Mouse (Mus musculus): Measurements from ENCODE around the gene Zfp217.
"Not testable (repeated sequence)": the region's sequence is repeated elsewhere in the genome, so short reads cannot be mapped to it uniquely, and the experiment has no call there.

Gene Zfp217

DNA sequence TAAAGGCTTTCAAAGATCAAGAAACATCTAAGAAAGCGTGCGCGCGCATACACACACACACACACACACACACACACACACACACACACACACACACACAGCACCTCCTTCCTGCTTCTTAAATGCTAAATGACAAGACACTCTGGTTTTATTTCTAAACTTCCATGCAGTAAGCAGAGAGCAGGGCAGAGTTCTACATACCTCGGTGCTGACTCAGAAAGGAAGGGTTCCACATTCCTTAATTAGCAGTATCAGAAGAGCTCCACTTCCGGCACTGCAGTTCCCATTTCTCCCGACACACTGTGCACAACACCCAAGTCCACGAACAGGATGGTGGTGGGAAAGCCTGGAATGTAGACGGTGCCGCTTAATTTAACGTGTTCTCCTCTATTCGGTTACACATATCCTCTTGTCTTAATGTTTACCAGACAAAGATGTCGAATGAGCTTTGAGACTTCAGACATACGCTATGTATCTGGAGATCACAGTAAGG lies at the start of gene Zfp217:
Gene Zfp217, minus strand, starts transcription at position 443 of the 493 bp plus-strand sequence.
- peak; percentile 71 for DNase-seq (ENCODE audit: low read depth)

GRCm38 (mm10) chr2:170195542-170196089 lies 47.7 kb upstream of the Zfp217 start:
- DNase-seq (ENCODE audit: low read depth): no peak

- no peak for DNase-seq (ENCODE audit: low read depth)
Measured at GRCm38 (mm10) chr2:170194845-170195244, 46.9 kb upstream of the Zfp217 start.

DNA sequence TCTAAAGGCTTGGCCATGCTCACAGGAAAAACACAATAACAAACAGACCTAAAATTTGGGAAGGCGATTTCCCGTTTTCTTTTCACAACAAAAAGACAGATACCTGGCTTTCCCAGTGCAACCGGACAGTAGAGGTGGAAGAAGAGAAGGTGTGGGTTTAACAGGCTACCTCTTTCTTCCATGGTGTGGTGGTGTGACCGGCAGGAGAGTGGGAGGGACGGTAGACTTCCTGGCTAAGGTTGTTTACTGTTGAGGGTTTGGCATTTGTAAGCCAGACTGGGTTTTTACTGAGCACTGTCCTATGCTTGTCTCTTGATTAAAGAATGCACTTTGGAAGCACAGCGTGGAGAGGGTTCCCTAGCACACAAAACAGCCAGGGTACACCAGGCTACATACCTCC lies 45.9 kb upstream of the Zfp217 start:
- no peak for DNase-seq (ENCODE audit: low read depth)

GRCm38 (mm10) chr2:170193211-170193610 lies 45.3 kb upstream of the Zfp217 start:
- DNase-seq (ENCODE audit: low read depth): peak; percentile 53

- peak; percentile 42 for DNase-seq (ENCODE audit: low read depth)
Measured at GRCm38 (mm10) chr2:170192731-170193149, 44.8 kb upstream of the Zfp217 start.

DNA sequence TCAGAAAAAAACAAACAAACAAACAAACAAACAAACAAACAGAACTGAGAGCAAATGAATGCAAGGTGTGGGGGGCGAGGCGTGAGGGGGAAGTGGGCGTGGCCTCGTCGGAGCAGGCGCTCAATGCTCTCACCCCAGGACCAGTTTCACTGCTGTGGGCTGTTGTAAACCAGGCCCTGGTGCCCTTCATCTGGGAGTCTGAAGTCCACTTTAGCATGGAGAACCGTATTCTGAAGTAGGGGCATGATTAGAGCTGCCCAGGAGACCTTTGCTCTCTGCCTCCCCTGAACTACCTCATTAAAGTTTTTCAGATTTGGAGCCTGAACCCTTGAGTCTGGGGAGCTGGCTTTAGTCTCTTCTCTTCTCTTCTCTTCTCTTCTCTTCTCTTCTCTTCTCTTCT lies 40.8 kb upstream of the Zfp217 start:
- DNase-seq (ENCODE audit: low read depth): no peak

DNA sequence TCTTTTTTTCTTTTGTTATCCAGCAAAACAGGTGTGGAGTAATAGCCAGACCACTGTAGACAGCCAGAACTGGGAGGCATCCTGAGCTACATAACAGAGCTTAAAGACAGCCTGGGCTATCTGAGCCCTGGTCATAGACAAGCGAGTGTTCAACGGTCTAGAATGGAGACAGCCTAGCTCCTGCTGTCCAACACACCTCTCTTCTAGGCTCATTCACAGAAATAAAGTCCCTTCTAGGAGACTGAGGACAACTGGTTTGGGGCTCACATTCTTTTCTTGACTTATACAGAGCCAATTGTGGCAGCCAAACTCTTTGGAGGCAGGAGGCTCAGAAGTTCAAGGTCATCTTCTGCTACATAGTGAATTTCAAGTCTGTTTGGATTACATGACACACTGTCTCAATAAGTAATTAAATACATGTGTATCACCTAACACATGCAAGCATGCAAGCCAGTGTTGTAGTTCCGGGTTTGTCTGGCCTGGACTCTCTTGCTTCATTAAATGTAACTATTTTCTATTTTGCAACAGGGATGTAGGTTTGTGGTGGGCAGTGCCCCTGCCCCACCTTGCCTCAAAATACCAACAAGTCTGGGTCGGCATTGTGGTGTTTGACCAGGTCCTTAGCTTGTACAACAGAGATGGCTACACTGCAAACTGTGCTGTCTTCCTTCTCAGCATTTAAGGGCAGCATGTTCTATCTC lies 37.4 kb upstream of the Zfp217 start:
- DNase-seq (ENCODE audit: low read depth): no peak

GRCm38 (mm10) chr2:170184175-170184983 lies 36.5 kb upstream of the Zfp217 start:
- DNase-seq (ENCODE audit: low read depth): peak; percentile 90

DNA sequence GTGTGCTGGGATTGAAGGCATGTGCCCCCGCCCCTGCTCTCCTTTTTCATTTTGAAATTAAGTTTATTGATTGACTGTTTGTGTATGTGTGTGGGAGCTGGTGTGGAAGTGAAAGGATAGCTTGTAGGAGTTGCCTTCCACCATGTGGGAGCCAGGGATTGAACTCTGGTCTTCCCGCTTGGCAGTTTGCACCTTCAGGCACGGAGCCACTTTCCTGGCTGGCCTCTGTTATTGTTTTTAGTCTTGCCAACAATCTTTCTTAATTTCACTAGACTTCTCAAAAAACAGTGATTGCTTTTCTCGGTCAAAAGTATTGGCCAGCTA lies 35.9 kb upstream of the Zfp217 start:
- no peak for DNase-seq (ENCODE audit: low read depth)

GRCm38 (mm10) chr2:170181862-170182261 lies 34.0 kb upstream of the Zfp217 start:
- no peak for DNase-seq (ENCODE audit: low read depth)

DNA sequence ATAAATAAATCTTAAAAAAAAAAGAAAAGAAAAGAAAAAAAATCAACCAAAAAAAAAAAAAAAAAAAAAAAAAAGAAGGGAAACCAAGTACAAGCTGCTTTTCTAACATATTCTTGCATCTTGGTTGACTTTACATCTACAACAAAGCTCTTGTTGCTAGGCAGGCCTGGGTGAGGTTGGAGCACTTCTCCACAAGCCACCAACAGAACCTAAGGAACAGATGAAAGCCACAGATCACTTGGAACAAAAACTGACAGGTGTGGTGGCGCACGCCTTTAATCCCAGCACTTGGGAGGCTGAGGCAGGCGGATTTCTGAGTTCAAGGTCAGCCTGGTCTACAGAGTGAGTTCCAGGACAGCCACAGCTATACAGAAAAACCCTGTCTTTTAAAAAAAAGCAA lies 32.9 kb upstream of the Zfp217 start:
- not testable (repeated sequence) for DNase-seq (ENCODE audit: low read depth)

GRCm38 (mm10) chr2:170179317-170179716 lies 31.4 kb upstream of the Zfp217 start:
- DNase-seq (ENCODE audit: low read depth): no peak

DNA sequence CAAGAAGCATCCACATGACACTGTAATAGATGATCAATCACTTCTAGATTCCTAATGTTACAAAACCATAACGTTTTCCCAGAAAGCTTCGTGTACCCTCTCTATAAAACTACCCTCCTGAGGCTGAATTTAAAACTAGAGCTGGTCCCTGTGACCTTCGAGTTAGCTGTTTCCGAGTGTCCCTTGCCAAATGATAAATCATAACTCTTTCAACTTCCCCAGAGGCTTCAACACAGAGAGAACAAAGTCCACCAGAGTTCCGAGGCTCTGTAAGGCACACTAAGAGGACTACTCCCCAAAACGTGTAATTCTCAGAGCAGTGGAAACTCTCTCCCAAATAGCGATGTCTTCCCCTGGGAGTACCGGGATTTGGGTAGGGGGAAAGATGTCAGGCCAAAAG lies 29.4 kb upstream of the Zfp217 start:
- DNase-seq (ENCODE audit: low read depth): no peak

DNA sequence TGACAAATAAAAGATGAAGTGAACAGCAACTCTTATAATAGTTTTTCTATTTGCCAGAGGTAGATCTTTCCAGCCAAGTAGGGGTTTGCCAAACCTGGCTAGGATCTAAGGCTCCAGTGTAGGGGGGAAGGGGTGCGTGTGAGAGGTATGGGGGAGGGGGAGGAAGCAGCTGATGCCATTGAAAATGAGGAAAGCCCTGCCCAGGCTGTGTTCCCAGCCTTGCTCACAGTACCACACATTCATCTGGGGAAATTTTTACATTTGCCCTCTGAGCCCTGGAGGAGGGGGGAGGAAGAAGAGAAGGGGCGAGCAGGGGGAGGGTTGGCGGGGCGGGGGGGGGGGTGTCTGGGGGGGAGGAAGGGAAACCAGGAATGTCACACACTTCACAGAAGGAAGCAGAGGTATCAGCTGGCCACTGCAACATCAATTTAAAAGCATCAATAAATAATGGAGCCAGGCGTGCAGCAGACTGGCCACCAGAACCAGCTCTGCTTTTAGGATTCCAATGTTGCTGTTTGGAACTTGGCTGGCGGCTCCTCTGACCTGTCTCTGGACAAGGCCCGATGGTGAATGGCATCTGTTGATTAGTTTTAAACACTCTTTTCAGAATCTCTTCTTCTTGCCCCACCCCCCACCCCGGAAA lies 28.5 kb upstream of the Zfp217 start:
- peak; percentile 36 for DNase-seq (ENCODE audit: low read depth)

DNA sequence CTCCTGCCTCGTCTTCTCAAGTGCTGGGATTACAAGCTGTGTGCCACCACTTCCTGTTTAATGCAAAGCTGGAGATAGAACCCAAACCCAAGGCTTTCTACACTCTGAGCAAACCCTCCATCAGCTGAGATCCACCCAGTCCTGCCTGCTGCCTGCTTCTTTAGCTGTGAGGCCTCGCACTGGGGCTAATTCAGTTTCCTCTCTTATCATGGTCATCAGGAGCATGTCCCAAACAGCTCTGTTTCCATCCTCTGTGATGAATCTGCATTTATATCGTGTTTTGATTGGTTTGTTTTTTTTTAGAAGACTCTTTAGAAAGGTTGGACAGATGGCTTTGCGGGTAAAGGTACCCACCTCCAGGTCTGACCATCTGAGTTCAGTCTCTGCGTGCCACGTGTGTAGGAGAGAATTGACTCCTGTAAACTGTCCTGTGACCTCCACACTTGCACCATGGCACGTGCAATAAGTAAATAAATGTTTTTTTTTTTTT lies 27.8 kb upstream of the Zfp217 start:
- peak; percentile 73 for DNase-seq (ENCODE audit: low read depth)

GRCm38 (mm10) chr2:170175190-170175589 lies 27.3 kb upstream of the Zfp217 start:
- DNase-seq (ENCODE audit: low read depth): no peak

GRCm38 (mm10) chr2:170169062-170169461 lies 21.2 kb upstream of the Zfp217 start:
- peak; percentile 70 for DNase-seq (ENCODE audit: low read depth)

- DNase-seq (ENCODE audit: low read depth): no peak
Measured at GRCm38 (mm10) chr2:170165649-170166048, 17.7 kb upstream of the Zfp217 start.

DNA sequence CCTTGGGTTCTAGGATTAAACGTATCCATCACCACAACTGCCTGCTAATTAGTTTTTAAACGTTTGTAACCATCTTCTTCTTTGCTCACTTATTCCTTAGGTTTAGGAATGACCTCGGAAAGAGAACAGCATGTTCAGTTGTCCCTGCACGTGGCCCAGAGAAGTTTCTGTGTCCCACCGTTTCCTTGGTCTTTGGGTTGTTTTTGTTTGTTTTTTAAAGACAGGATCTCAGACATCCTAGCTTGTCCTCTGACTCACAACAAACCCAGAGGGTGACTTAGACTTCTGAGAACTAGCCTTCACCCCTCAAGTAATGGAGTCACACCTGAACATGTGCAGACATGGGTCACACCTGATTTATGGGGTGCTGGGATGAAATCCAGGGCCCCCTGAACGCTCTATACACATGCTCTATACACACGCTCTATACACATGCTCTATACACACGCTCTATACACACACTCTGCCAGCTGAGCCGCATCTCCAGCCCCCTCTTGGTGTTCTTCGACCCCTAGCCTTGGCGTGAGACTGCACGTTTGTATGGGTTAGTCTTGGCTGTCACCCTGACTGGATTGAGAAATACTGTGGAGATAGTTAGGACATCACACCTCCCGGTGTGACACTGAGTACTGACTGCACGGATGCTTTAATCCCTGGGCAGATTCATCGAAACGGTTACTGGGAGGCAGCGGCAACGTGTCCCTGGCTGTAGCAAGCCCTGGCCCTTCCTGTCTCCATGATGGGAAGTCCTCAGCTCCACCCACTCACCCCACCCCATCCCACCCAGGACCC lies 16.0 kb upstream of the Zfp217 start:
- DNase-seq (ENCODE audit: low read depth): peak; percentile 5

DNA sequence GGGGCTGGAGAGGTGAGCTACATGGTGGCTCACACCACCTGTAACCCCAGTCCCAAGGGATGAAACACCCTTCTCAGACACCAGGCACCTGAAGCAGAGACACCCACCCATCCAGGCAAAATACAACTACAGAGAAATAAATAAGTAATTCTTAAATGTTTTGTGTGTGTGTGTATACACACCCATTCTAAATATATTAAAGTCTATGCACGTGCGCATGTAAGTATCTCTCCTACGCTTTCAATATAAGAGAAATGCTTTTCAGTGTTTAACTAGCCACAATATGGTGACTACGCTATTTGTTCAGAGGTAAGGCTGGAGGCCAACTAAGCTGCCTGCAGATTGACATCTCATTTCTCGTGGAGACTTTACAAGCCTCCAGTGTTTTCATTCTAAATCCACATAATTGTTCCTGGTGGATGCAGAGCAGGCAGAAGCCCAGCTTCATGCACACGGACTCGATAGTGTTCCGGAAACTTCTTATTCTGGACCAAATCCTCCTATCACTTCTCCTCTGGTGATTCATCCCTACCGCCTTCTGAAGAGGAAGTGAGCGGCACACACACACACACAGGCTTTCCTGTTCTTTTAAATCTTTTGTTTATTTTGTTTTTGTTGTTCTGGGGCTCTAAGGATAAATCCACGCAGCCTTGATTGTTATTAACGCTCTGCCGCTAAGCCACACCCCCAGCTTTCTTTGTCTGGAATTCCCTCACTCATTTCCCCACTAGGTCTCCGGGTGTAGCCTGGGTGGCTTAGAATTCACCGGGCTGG lies 12.1 kb upstream of the Zfp217 start:
- DNase-seq (ENCODE audit: low read depth): peak; percentile 47

All from induced T-regulatory cell, adult 2 months (primary cell).